Mouse (Mus musculus): Measurements from ENCODE around the gene Mpnd.

Gene Mpnd

DNA sequence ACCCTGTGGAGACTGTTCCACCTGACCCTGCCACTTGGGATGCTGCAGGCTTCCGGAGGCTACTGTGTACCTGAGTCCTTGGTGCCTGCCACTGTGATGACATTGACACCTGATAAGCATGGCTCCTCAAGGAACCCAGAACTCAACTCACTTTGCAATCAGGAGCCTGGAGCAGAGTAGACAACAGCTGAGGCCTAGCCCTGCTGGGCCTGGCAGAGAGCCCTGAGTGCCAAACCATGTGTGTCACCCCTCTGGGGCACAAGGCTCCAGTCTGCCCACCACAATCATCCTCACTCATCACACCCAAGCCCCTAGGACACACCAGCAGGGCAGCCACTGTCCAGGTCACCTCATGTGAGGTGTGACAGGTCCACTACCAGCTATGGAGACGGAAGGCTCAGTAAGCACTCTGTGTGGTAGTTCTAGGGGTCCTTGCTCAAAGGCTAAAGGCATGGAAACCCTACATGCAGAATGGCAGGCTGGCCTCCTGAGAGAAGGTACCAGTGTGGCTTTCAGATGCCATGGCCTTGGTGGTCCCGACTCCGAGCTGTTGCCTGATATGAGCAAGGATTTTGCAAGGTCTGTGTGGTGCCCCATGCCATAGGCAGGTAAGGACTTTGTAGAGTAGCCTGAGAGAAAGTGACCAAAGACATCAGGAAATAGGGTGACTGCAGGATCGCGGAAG is 15.0 kb downstream of the Mpnd start:
- no peak for DNase-seq

- DNase-seq, result no peak
These were observed 15.8 kb downstream of the Mpnd start for GRCm38 (mm10) chr17:56021161-56021910.

DNA sequence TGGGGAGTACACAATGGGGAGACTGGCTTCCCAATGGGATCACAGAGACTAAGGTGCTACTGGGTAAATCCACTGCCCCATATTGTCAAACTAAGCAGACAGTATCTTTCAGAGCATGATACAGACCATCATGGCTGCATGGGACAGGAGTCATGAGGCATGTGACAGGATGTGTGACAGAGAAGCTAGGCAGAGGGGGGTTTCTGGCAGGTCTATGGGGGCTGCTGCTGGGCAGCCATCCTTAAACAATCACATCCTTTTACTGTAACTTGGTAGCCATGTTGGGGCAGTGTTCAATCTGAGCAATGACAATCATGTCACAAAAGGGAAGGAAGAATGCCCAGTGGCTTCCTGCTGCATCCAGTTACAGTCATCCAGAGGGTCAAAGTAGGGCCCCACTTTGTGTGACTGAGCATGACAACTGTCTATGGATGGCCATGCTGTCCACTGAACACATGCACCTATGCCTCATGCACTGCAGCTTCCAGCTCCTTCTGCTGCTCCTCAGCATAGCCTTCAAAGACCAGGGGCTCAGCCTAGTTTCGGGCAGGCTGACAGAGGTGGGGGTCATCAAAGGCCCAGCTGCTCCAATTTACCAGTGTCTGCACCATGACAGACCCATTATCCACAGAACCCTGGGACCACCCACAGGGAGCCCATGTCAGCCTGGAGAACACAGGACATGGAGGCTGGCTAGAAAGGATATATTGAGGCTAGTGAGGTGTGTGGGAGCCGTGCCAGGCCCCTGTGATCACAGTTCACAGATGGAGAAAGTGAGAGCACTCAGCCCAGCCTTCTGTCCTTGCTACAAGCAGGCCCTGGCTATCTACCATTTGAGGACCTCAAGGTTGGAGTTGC is 16.8 kb downstream of the Mpnd start:
- DNase-seq, result no peak

- DNase-seq, result no peak
These were observed 17.4 kb downstream of the Mpnd start for GRCm38 (mm10) chr17:56022989-56023290.

DNA sequence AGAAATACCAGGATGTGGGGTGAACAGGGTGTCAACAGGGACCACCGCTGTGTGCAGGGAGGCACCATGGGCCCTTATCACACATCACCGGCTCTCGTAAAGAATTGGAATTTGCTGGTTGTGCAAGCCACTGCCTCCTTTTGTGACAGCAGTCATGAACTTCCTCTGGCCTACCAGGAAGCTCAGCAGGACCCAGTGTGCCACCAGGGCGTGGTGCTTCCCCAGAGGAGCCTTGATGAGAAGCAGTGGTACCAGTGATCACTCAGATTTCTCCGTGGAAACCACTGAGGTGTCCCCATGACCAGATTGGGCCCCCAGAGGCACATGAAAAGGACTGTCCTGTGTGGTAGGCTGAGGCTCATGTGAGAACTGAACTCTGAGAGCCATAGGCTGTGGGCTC is 17.9 kb downstream of the Mpnd start:
- DNase-seq, result no peak

- DNase-seq, result no peak
These were observed 19.0 kb downstream of the Mpnd start for GRCm38 (mm10) chr17:56024476-56024875.

GRCm38 (mm10) chr17:56024931-56025330 is 19.4 kb downstream of the Mpnd start:
- no peak for DNase-seq

DNA sequence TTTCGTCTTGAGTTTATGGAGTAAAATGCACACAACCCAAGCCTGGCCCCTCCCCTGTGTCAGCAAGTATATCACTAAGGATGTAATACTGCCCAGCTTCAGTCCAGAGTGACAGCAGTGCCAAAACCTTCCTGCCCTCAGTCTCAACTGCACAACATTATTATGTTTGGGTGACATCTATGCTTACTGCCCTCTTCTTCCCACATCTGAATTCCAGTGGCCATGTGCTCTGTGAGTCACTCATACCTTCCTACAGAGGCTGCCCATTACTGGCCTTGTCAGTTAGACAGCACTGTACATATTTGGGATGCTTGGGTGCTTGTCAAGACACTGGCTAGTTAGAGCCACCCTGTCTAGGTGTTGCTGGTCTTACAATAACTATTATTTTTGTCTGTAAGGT is 20.8 kb downstream of the Mpnd start:
- DNase-seq, result no peak

GRCm38 (mm10) chr17:56026881-56027280 is 21.4 kb downstream of the Mpnd start:
- DNase-seq, result no peak

DNA sequence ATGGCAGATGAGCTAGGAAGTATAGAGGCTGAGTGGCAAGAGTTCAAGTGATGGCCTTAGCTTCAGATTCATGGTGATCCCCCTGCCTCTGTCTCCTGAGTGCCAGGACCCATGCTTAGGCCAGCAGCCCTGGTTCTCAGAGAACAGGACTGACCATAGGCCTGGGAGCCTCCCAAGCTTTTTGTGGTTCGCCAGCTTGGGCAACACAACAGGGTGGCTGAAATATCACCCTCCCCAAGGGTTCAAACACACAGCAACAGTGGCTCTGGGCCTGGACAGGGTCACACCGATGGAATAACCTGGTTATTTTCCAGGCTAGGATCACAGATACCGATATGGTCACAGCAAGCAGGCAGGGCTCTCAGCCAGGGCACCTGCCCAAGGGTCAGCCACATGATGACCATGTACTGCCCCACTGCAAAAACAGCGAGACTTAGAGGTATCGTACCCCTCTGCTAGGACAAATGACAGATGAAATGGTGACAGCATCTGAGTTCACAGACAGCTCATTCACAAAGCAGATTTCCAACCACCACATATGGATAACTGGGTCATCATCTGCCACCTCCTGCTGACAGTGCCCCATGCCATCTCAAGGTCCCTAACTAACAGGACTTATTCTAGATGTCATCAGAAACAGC is 22.4 kb downstream of the Mpnd start:
- no peak for DNase-seq

DNA sequence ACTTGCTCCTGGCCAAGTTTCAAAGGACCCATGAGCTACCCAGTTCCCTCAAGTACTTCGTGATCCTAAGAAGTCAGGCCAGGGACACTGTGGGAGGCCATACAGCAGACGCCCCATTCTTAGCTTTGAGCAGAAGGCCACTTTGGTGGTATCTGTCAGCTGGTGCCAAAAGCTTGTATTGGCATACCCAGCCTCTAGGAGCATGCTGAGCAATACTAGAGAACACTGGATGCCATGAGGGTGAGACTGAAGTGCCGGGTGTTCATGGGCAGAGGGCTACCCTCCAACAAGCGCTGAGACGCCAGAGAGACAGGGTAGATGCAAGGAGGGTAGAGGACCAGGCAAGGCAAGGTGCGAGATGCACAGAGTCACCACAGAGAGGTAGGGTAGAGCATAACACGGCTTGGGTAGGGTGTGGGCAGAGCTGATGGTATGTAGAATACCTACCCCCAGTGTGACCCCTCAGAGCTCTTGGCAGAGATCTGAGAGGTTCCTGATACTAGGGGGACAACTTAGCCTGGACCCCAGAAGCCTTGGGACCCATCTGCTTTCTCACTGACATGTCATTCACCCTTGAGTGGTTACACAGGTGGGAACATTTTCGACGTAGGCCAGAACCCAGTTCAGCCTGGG is 24.8 kb downstream of the Mpnd start:
- DNase-seq, result no peak

DNA sequence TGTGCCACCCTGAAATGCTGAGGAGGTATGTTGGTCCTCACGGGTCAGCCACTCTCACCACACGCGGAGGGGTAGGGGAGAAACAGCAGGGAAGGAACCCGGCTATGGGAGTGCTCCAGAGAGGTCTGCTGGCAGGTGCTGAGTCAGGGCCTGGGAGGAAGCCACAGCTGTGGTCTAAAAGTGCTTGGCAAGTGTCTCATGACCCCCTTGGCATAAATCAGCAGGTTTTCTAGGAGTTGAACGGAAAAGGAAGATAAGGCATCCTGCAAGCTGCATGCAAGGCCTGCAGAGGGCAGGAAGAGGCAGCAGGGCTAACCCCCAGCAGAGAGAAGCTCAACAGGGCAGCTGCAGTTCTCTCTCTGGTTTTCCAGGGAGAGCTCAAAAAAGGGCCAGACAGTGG is 25.4 kb downstream of the Mpnd start:
- no peak for DNase-seq

DNA sequence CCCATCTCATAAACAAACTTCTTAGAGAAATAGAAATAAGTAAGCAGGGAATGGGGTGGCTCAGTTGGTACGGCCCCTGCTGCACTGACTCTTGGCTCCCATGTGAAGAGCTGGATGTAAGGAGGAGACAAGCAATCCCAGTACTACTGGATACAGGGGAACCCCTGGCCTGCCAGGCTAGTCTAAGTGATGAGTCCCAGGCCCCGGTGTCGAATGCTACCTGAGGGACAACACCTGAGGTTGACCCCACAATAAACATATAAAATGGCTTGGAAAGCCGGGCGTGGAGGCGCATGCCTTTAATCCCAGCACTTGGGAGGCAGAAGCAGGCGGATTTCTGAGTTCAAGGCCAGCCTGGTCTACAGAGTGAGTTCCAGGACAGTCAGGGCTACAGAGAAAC is 25.9 kb downstream of the Mpnd start:
- no peak for DNase-seq

DNA sequence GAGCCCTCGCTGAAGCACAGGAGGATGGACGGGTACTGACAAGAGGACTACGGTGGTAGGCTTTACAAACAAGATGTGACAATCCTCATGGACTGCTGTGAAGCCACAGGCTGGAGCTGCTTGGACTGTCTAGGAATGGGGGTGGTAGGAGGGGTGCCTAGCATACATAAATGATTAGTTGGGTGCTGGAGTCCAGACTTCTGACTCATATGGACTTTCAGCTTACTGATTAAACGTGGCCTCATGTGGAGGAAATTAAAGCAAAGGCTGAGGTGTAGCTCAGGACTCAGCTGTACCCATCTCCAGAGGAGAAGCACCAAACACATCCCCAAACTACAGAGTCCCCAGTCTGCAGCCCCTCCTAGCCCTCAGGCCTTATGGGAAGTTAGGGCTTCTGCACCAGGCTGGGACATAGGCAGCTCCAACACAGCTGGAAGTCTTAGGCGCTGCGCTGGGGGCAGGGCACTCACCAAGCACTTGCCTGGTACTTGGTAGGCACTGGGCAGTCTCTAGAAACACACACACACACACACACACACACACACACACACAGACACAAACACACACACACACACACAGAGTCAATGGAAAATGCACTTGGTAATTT is 26.7 kb downstream of the Mpnd start:
- no peak for DNase-seq

GRCm38 (mm10) chr17:56032831-56033230 is 27.3 kb downstream of the Mpnd start:
- no peak for DNase-seq

DNA sequence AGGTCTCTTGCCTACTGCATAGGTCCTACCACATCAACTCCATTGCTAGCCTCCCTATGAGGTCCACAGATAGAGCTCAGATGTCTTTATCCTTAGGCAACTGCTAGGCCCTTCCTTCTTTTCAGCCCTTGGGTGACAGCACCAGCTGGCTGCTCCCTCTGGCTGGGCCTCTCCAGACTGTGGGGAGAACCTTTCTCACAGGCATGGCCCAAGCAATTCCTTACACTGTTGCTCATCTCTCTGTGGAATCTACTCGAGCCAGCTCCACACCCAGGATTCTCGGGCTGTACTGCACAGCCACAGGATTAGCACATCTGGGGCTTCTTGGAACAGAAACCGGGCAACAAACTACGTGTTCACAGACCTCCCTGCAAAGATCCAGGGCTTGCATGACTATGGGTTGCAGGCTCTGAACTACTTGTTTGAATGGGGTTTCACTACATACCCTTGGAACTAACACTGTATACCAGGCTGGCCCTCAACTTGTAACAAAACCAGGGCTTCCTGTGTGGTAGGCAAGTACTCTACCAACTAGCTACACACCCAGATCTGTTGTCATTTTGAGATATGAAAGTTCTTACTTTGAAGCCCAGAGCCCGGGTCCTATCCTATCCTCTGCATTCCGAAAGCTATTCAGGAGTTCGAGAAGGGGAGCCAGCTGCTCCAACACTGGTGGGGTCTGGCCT is 28.7 kb downstream of the Mpnd start:
- DNase-seq, result no peak

GRCm38 (mm10) chr17:56034726-56035100 is 29.2 kb downstream of the Mpnd start:
- no peak for DNase-seq

DNA sequence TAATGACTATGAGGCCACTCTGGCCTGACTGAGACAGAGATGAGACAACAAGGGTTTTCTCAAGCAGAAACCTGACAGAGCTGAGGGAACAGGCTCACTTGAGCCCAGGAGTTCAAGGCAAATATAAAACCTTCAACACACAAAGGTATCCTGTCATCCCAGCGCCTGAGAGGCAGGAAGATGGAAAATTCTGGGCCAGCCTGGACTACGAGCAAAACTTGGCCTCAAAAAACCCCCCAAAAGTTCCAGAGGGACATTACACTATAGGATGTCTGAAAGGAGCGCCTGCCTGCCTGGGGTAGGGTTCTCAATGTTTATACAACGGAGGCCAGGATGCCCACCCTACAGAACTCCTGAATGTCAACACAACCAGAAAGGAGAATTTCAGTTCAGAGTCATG is 29.7 kb downstream of the Mpnd start:
- no peak for DNase-seq

DNA sequence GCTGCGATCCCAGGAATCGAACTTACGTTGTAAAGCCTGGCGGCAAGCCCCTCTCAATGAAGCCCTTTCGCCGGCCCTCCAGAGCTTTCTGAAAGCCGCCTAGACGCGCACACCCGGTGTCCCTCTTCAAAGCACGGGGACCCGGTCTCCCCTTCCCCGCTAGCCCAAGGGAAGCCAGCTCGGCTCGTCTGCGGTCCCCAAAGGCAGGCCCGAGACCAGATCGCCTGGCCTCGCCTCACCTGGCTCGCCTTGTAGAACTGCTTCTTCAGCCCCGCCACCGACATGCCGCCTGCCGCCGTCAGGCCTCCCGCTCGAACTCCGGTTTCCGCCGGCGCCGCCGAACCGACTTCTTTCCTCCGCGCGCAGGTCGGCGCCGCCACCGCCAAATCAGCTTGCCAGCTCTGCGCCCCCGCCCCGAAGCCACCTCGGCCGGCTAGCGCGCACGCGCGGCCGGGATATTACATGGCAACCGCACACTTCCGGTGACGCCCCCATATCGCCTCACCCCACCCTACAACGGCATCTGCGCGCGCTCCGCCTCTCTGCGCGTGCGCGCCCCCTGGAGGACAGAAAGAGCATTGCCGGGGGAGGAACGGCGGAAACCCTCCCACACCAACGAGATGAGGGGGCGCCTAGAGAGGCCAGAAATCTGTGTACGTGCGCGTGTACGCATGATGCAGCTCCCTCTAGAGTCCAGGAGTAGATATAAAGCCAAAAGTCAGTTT is 30.8 kb downstream of the Mpnd start, which contains the start of gene Sh3gl1:
Gene Sh3gl1, minus strand, starts transcription at position 460 of the 725 bp plus-strand sequence.
- peak; percentile 98 for DNase-seq

DNA sequence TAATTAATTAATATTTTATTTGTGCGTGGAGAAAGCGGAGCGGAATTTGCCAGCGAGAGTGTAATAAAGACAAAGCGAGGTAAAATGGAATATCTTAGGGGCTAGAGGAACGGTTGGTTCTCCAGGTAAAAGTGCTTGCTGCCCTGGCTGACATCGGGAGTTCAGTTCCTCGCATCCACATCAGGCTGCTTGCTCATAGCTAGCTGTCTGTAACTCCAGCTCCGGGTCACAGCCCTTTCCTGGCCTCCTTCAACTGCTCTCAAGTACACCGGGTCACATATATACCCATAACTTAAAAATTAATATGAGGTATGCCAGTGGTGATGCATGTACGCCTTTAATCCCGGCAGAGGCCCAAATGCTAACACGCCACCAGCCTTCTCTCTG is 31.4 kb downstream of the Mpnd start:
- DNase-seq, result no peak

GRCm38 (mm10) chr17:56038583-56039261 is 33.2 kb downstream of the Mpnd start:
- no peak for DNase-seq
